Mouse (Mus musculus) hindbrain, embryonic 12.5 days (tissue): ENCODE results near the gene Col19a1. TPM values are rescaled to one million over a fixed set of nuclear protein-coding genes. Genes with fewer than 3 reads are reported as not detected.
A peak's percentile ranks its signal among the peaks of the same experiment; 100 is the strongest.

ENCODE experiments used
- ATAC-seq: fragments of 200-750 bp; cut with Nextera tagmentation; 2 replicates; pipeline ENCODE4 v1.8.0; 2017; ENCODE audit warnings: moderate TSS enrichment; ENCODE audit not compliant: low FRiP score
- H3K27ac ChIP-seq: fragments of 300-500 bp; sonication (generic); 2 replicates; pipeline ENCODE4 v1.5.1; 2016; ENCODE audit warnings: mild to moderate bottlenecking
- H3K27me3 ChIP-seq: fragments of 300-500 bp; sonication (generic); 2 replicates; pipeline ENCODE4 v1.6.1; 2016; ENCODE audit warnings: mild to moderate bottlenecking
- H3K36me3 ChIP-seq: fragments of 300-500 bp; sonication (generic); 2 replicates; pipeline ENCODE4 v1.6.1; 2016; ENCODE audit warnings: mild to moderate bottlenecking
- H3K4me1 ChIP-seq: fragments of 300-500 bp; sonication (generic); 2 replicates; pipeline ENCODE4 v1.6.1; 2016
- H3K4me2 ChIP-seq: fragments of 300-500 bp; sonication (generic); replicated peaks from 2 replicates; pipeline ENCODE4 v1.6.1; 2016; ENCODE audit warnings: mild to moderate bottlenecking
- H3K4me3 ChIP-seq: fragments of 300-500 bp; sonication (generic); 2 replicates; pipeline ENCODE4 v1.5.1; 2016; ENCODE audit warnings: mild to moderate bottlenecking
- H3K9ac ChIP-seq: fragments of 300-500 bp; sonication (generic); 2 replicates; pipeline ENCODE4 v1.6.1; 2016; ENCODE audit warnings: mild to moderate bottlenecking, moderate library complexity
- H3K9me3 ChIP-seq: fragments of 300-500 bp; sonication (generic); replicated peaks from 2 replicates; pipeline ENCODE4 v1.6.1; 2016; ENCODE audit warnings: mild to moderate bottlenecking
- WGBS: fragments of 180-500 bp; shearing (Covaris S2); methylation state at CpG from one replicate; pipeline ENCODE4 v1.1.7; 2016; 5-methylcytosine and 5-hydroxymethylcytosine counted together
- polyA plus RNA-seq: library from polyadenylated mRNA; unstranded; fragments of >200 nt; fragmentation: Nextera tagmentation; extraction: Ambion mirVana; gene quantifications from 2 replicates; pipeline ENCODE4 v1.2.1, GENCODE M21; 2016

Col19a1 gene
- polyA plus RNA-seq, 1 experiment from 2014 or later, result 0.71 TPM

DNA sequence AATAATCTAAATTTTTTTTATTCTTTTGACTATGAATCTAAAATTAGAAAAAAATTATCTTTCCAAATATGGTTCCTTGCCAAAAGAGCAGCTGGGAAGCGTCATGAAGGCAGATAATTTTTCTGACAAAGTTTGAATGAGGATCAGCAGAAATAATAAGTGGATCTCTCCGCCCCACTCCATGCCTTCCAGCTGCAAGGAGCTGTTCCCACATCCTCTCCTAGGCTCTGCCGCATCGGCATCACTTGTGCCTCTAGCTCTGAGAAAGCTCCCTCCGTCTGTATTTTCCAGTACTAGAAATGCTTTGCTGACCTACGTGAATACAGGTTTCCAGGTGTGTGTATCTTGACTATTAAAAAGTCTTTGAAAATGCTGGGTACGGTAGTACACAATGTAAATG, 135.1 kb downstream of the Col19a1 start:
- ATAC-seq, result no peak
- H3K4me2 ChIP-seq, result no peak overlapping the region
- H3K36me3 ChIP-seq, result no peaks in the 10 kb centered on the region
- no peaks in the 10 kb centered on the region for H3K4me1 ChIP-seq
- no peaks in the 10 kb centered on the region; the same call in 1 of the 2 replicates for H3K27me3 ChIP-seq
- H3K9me3 ChIP-seq, result no peaks in the 10 kb centered on the region
- 73% methylated on average over 7 of the region's 7 CpGs for WGBS
- H3K27ac ChIP-seq, result no peak overlapping the region
- H3K4me3 ChIP-seq, result no peak overlapping the region
- H3K9ac ChIP-seq, result no peak overlapping the region

DNA sequence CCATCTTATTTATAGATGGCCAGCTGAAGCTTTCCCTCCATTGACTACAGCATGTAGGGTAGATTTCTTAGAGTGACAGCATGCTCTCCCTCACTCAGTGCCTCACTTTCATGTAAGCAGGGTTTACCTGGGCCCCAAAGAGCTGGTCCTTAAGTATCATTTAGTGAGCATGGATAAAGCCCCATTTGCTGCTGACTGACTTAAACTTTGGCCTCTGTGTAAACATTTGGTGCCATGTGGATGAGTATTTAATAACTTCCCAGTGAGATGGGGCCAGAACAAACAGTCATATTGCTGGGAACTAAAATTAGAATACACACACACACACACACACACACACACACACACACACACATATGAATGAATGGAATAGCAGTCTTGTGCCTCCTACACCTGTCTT, 149.8 kb downstream of the Col19a1 start:
- Histone ChIP-seq H3K4me3 (no peak overlapping the region), H3K36me3 (no peaks in the 10 kb centered on the region), H3K27ac (no peak overlapping the region), H3K4me1 (no peaks in the 10 kb centered on the region), H3K9me3 (no peaks in the 10 kb centered on the region), H3K4me2 (no peak overlapping the region), H3K27me3 (no peaks in the 10 kb centered on the region), H3K9ac (no peak overlapping the region)
- no peak for ATAC-seq

DNA sequence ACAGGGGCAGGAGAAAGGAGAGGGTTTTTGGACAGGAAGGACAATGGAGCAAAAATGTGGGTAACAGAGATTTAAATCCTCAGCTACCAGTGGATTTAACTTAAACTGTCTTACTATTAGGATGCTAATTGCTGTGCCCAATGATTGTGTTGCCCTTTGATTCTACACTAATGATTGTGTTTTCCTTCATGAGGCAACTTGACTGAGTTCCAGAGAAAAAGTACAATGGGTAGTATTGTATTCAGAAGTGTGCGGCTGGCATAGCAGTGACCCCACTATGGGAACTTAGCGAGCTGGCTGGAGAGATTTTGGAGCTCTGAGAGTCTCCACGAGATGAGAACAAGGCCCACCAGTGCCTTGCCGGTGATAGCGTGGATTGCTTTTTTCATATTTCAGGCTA, 159.0 kb downstream of the Col19a1 start:
- Histone ChIP-seq H3K4me3 (no peak overlapping the region), H3K27me3 (no peaks in the 10 kb centered on the region), H3K4me1 (no peaks in the 10 kb centered on the region), H3K9me3 (no peaks in the 10 kb centered on the region), H3K9ac (no peak overlapping the region), H3K36me3 (no peaks in the 10 kb centered on the region), H3K4me2 (no peak overlapping the region), H3K27ac (no peak overlapping the region)
- 86% methylated on average over 5 of the region's 5 CpGs for WGBS
- no peak for ATAC-seq

GRCm38 (mm10) chr1:24378125-24378821, 209.0 kb downstream of the Col19a1 start:
- WGBS, result 44% methylated on average over 8 of the region's 8 CpGs
- H3K9me3 ChIP-seq, result no peaks in the 10 kb centered on the region
- H3K36me3 ChIP-seq, result no peaks in the 10 kb centered on the region
- peak; percentile 74 for ATAC-seq
- no peak overlapping the region for H3K4me2 ChIP-seq
- no peaks in the 10 kb centered on the region for H3K27me3 ChIP-seq
- no peak overlapping the region for H3K4me3 ChIP-seq
- H3K9ac ChIP-seq, result no peak overlapping the region
- no peak overlapping the region for H3K27ac ChIP-seq
- no peaks in the 10 kb centered on the region for H3K4me1 ChIP-seq

- WGBS, result 36% methylated on average over 2 of the region's 2 CpGs
- Histone ChIP-seq H3K4me3 (no peak overlapping the region), H3K4me1 (no peaks in the 10 kb centered on the region), H3K9me3 (no peaks in the 10 kb centered on the region), H3K27ac (no peak overlapping the region), H3K9ac (no peak overlapping the region), H3K27me3 (no peaks in the 10 kb centered on the region), H3K4me2 (no peak overlapping the region), H3K36me3 (no peaks in the 10 kb centered on the region)
- ATAC-seq, result no peak
These were observed 212.4 kb downstream of the Col19a1 start for GRCm38 (mm10) chr1:24374902-24375301.

- Histone ChIP-seq H3K4me3 (no peak overlapping the region), H3K36me3 (no peaks in the 10 kb centered on the region), H3K9me3 (no peaks in the 10 kb centered on the region), H3K4me2 (no peak overlapping the region), H3K9ac (no peak overlapping the region), H3K4me1 (no peaks in the 10 kb centered on the region), H3K27ac (no peak overlapping the region), H3K27me3 (no peaks in the 10 kb centered on the region)
- WGBS, result 81% methylated on average over 3 of the region's 3 CpGs
- ATAC-seq, result no peak
These were observed 213.6 kb downstream of the Col19a1 start for GRCm38 (mm10) chr1:24373671-24374070.

- no peak for ATAC-seq
These were observed 214.6 kb downstream of the Col19a1 start for GRCm38 (mm10) chr1:24372471-24373258.

DNA sequence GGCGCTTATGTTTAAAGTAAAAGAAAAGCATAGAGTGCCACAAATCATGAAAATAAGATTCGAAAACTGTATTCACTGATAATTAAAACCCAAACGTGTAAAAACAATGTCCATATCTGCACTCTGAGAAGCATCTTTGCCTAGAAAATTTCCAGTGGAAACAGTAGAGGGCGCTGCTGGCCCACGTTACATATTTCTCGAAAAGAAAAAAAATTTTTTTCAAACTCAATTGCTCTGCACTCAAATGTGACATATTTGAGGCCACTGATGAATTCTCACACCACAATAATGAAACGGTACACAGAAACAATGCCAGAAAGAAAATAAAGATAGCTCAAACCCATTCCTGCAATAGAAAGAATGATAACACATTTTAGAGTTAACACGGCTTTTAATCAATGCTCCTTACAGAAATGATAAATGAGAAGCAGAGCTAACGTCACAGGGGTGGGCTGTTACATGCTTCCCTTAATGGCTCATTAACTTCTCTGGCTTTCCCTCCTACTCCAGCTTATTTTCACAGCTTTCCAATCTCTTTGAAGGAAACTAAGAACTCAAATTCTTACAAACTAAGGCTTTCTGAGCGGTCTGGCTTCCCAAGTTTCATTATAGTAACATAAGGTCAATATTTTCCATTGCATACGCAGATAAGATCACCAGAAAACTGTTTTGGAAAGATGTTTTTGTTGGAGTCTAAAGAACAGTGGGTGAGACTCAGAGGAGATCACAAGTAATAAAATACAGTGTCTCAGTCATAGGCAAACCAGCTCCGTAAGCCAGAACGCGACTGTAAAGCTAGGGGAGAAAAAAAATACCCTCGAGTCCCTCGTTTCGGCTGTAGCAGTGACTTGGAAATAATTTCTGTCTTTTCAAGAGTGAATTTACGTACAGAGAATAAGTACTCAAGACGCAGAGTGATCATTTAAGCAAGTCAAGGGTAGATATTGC, 219.4 kb downstream of the Col19a1 start:
- no peaks in the 10 kb centered on the region for H3K27me3 ChIP-seq
- H3K36me3 ChIP-seq, result no peaks in the 10 kb centered on the region
- WGBS, result 54% methylated on average over 19 of the region's 19 CpGs
- no peak overlapping the region for H3K27ac ChIP-seq
- no peak overlapping the region for H3K4me3 ChIP-seq
- H3K4me1 ChIP-seq, result no peaks in the 10 kb centered on the region
- no peaks in the 10 kb centered on the region for H3K9me3 ChIP-seq
- peak overlapping the region; percentile 36; the same call in 1 of the 2 replicates for H3K4me2 ChIP-seq
- no peak for ATAC-seq
- H3K9ac ChIP-seq, result no peak overlapping the region

More at GRCm38 (mm10) chr1:24372471-24373258, 214.6 kb downstream of the Col19a1 start:
- WGBS, result 87% methylated on average over 4 of the region's 4 CpGs
- no peak overlapping the region for H3K9ac ChIP-seq
- no peak overlapping the region for H3K4me2 ChIP-seq
- no peak overlapping the region for H3K27ac ChIP-seq
- H3K4me3 ChIP-seq, result no peak overlapping the region
- no peaks in the 10 kb centered on the region for H3K9me3 ChIP-seq
- H3K4me1 ChIP-seq, result no peaks in the 10 kb centered on the region
- no peaks in the 10 kb centered on the region for H3K27me3 ChIP-seq
- H3K36me3 ChIP-seq, result no peaks in the 10 kb centered on the region

DNA sequence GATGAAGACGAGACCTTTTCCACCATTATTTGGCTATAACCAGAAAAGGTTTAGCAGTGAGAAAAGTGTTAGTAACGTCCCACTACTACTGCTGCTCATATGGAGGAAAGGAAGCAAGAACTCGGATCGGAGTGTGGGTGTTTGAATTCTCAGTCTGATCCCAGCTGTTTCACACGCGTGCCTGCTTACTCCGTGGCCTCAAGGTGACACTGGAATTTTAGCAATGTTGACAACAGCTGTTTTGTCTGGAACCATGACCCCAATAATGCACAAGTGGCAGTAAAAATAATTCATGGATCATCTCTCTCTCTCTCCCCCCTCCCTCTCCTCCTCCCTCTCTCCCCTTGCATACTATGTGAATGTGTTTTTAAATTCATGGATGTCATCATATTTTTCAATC, 222.5 kb downstream of the Col19a1 start:
- ATAC-seq, result no peak

GRCm38 (mm10) chr1:24361990-24362635, 225.2 kb downstream of the Col19a1 start:
- ATAC-seq, result no peak
- H3K4me2 ChIP-seq, result no peak overlapping the region
- no peak overlapping the region for H3K9ac ChIP-seq
- H3K4me1 ChIP-seq, result no peaks in the 10 kb centered on the region
- WGBS, result 81% methylated on average over 13 of the region's 13 CpGs
- H3K9me3 ChIP-seq, result no peaks in the 10 kb centered on the region
- no peaks in the 10 kb centered on the region for H3K36me3 ChIP-seq
- no peak overlapping the region for H3K4me3 ChIP-seq
- no peaks in the 10 kb centered on the region for H3K27me3 ChIP-seq
- no peak overlapping the region for H3K27ac ChIP-seq

More for the DNA sequence above, 222.5 kb downstream of the Col19a1 start:
- Histone ChIP-seq H3K9ac (no peak overlapping the region), H3K27me3 (no peaks in the 10 kb centered on the region), H3K4me3 (no peak overlapping the region), H3K9me3 (no peaks in the 10 kb centered on the region), H3K27ac (no peak overlapping the region), H3K4me2 (no peak overlapping the region), H3K36me3 (no peaks in the 10 kb centered on the region), H3K4me1 (no peaks in the 10 kb centered on the region)
- 83% methylated on average over 7 of the region's 7 CpGs for WGBS

GRCm38 (mm10) chr1:24349462-24350217, 237.6 kb downstream of the Col19a1 start:
- Histone ChIP-seq H3K9me3 (no peaks in the 10 kb centered on the region), H3K4me1 (no peaks in the 10 kb centered on the region), H3K4me3 (no peak overlapping the region), H3K9ac (no peak overlapping the region), H3K27me3 (no peaks in the 10 kb centered on the region), H3K4me2 (0 out of 2 replicates have a peak overlapping the region, but pooled peaks have one; percentile 3), H3K36me3 (no peaks in the 10 kb centered on the region), H3K27ac (no peak overlapping the region)
- 73% methylated on average over 13 of the region's 13 CpGs for WGBS
- ATAC-seq, result peak; percentile 83
